Mouse (Mus musculus) kidney, adult 2 months (tissue): ENCODE measurements around the gene Zfp384. TPM values are rescaled to one million over a fixed set of nuclear protein-coding genes. Genes with fewer than 3 reads are reported as not detected.

Experiments used
- DNase-seq: peaks from one replicate; pipeline ENCODE4 v3.0.0; 2021
- H3K27ac ChIP-seq: fragments of 200-500 bp; 2 replicates; pipeline ENCODE4 v1.5.1; 2012; ENCODE audit warnings: low read depth, low read length, control low read depth, inconsistent platforms; ENCODE audit not compliant: insufficient read depth
- H3K27me3 ChIP-seq: fragments of 200-500 bp; replicated peaks from 2 replicates; pipeline ENCODE4 v1.6.1; 2012; ENCODE audit warnings: mild to moderate bottlenecking, moderate library complexity, low read length, inconsistent platforms; ENCODE audit not compliant: control insufficient read depth, insufficient read depth
- H3K36me3 ChIP-seq: fragments of 200-500 bp; 2 replicates; pipeline ENCODE4 v1.6.1; 2012; ENCODE audit warnings: mild to moderate bottlenecking, moderate library complexity, low read length, inconsistent platforms; ENCODE audit not compliant: control insufficient read depth, insufficient read depth
- H3K4me1 ChIP-seq: fragments of 200-500 bp; 2 replicates; pipeline ENCODE4 v1.6.1; 2011; ENCODE audit warnings: low read length; ENCODE audit not compliant: control insufficient read depth, insufficient read depth
- H3K4me3 ChIP-seq: fragments of 200-500 bp; 2 replicates; pipeline ENCODE4 v1.5.1; 2011; ENCODE audit warnings: mild to moderate bottlenecking, low read depth, low read length, control low read depth; ENCODE audit not compliant: insufficient read depth
- CTCF ChIP-seq: fragments of 200-500 bp; conservative IDR thresholded peaks from 2 replicates; pipeline ENCODE4 v1.5.1; 2011; ENCODE audit warnings: low read depth, mild to moderate bottlenecking, control low read depth, low read length, moderate library complexity, mixed read lengths; ENCODE audit not compliant: insufficient read depth, insufficient read length
- POLR2A ChIP-seq: fragments of 200-500 bp; IDR thresholded peaks from one replicate; pipeline ENCODE4 v1.6.1; 2011; ENCODE audit warnings: low read depth, low read length, control low read depth
- WGBS: fragments of 180-500 bp; shearing (Covaris S2); methylation state at CpG from one replicate; pipeline ENCODE4 v1.1.7; 2018; 5-methylcytosine and 5-hydroxymethylcytosine counted together
- polyA plus RNA-seq: library from polyadenylated mRNA; depleted of rRNA; stranded (reverse); fragments of >200 nt; gene quantifications from 2 replicates; pipeline ENCODE4 v1.2.3, GENCODE M21; 2012

Gene Zfp384
- polyA plus RNA-seq, 1 experiment = 37.8 TPM

GRCm38 (mm10) chr6:124998066-124998465, 10.9 kb upstream of the Zfp384 start:
- Histone ChIP-seq H3K27me3 (0 out of 2 replicates have a peak, but pooled peaks cover 1% of the 10 kb centered on the region), H3K4me3 (no peak overlapping the region), H3K36me3 (no peaks in the 10 kb centered on the region), H3K27ac (no peak overlapping the region), H3K4me1 (no peaks in the 10 kb centered on the region)
- DNase-seq = no peak
- TF ChIP-seq POLR2A (no peak), CTCF (no peak)
- WGBS = 3% methylated on average over 8 of the region's 8 CpGs

- TF ChIP-seq CTCF = no peak
- no peak for TF ChIP-seq POLR2A
- WGBS = 47% methylated on average over 14 of the region's 14 CpGs
- H3K27me3 ChIP-seq = 0 out of 2 replicates have a peak, but pooled peaks cover 1% of the 10 kb centered on the region
- DNase-seq = no peak
- no peak overlapping the region for H3K4me3 ChIP-seq
- no peaks in the 10 kb centered on the region for H3K36me3 ChIP-seq
- H3K27ac ChIP-seq = no peak overlapping the region
- H3K4me1 ChIP-seq = no peaks in the 10 kb centered on the region
Measured at GRCm38 (mm10) chr6:124999091-124999490, 9.9 kb upstream of the Zfp384 start.

GRCm38 (mm10) chr6:124999546-124999945, 9.4 kb upstream of the Zfp384 start:
- Histone ChIP-seq H3K27ac (no peak overlapping the region), H3K27me3 (0 out of 2 replicates have a peak, but pooled peaks cover 1% of the 10 kb centered on the region), H3K4me1 (no peaks in the 10 kb centered on the region), H3K4me3 (no peak overlapping the region), H3K36me3 (no peaks in the 10 kb centered on the region)
- TF ChIP-seq POLR2A (no peak), CTCF (no peak)
- DNase-seq = no peak
- 41% methylated on average over 10 of the region's 10 CpGs for WGBS

- WGBS = 29% methylated on average over 3 of the region's 3 CpGs
- Histone ChIP-seq H3K4me3 (no peak overlapping the region), H3K4me1 (peaks cover 3% of the 10 kb centered on the region; the same call in 1 of the 2 replicates), H3K27ac (no peak overlapping the region), H3K36me3 (no peaks in the 10 kb centered on the region), H3K27me3 (no peaks in the 10 kb centered on the region)
- TF ChIP-seq POLR2A (no peak), CTCF (no peak)
- no peak for DNase-seq
Measured at GRCm38 (mm10) chr6:125003706-125004105, 5.2 kb upstream of the Zfp384 start.

GRCm38 (mm10) chr6:125005086-125005485, 3.9 kb upstream of the Zfp384 start:
- Histone ChIP-seq H3K4me3 (no peak overlapping the region), H3K36me3 (no peaks in the 10 kb centered on the region), H3K27me3 (no peaks in the 10 kb centered on the region), H3K4me1 (peaks cover 6% of the 10 kb centered on the region; the same call in 1 of the 2 replicates), H3K27ac (no peak overlapping the region)
- 17% methylated on average over 3 of the region's 3 CpGs for WGBS
- TF ChIP-seq CTCF (no peak), POLR2A (no peak)
- DNase-seq = no peak

- Histone ChIP-seq H3K27ac (no peak overlapping the region), H3K4me1 (peaks cover 7% of the 10 kb centered on the region; the same call in 1 of the 2 replicates), H3K36me3 (no peaks in the 10 kb centered on the region; the same call in 1 of the 2 replicates), H3K4me3 (peak overlapping the region; percentile 65; the same call in 1 of the 2 replicates), H3K27me3 (no peaks in the 10 kb centered on the region)
- no peak for DNase-seq
- WGBS = 40% methylated on average over 13 of the region's 13 CpGs
- no peak for TF ChIP-seq POLR2A
- no peak for TF ChIP-seq CTCF
Measured at GRCm38 (mm10) chr6:125008060-125008459, 885 bp upstream of the Zfp384 start.

GRCm38 (mm10) chr6:125008586-125009128, 288 bp upstream of the Zfp384 start:
- H3K4me1 ChIP-seq = peaks cover 7% of the 10 kb centered on the region; the same call in 1 of the 2 replicates
- no peaks in the 10 kb centered on the region; the same call in 1 of the 2 replicates for H3K36me3 ChIP-seq
- no peaks in the 10 kb centered on the region for H3K27me3 ChIP-seq
- H3K27ac ChIP-seq = peak overlapping the region; percentile 65
- H3K4me3 ChIP-seq = peak overlapping the region; percentile 96
- WGBS = under 1% methylated on average over 32 of the region's 34 CpGs
- peak; percentile 100 for DNase-seq
- TF ChIP-seq CTCF = no peak
- TF ChIP-seq POLR2A = peak; percentile 64
